Mouse (Mus musculus): ENCODE data around the gene AY761184. TPM values are rescaled to one million over a fixed set of nuclear protein-coding genes. Genes with fewer than 3 reads are reported as not detected.
"Not testable (repeated sequence)": the region's sequence is repeated elsewhere in the genome, so short reads cannot be mapped to it uniquely, and the experiment has no call there.

Gene AY761184
- not detected in 2 replicates for polyA plus RNA-seq (2015; fragmentation: Nextera tagmentation; extraction: Ambion mirVana)

DNA sequence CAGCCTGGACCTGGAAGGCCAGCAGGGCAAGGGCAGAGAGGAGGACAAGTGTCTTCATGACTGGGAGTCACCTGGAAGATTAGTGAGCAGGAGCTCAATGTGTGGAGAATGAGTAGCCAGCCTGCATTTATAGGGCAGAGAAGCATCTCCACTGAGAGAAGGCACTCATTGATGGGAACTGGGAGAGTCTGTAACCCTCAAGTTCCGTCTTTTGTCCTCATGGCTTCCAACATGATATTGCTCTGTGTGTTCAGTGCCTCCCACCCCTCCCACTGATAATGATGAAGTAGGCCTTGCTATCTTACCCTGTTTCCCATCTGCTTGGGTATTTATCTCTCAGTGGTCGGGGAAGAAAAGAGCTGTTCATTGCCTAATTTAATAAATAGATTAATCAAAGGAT lies at the start of gene AY761184:
Gene AY761184 (minus strand): TSS at position 101 of the 400 bp plus-strand sequence.
- not testable (repeated sequence) for H3K9ac ChIP-seq; H3K4me2 ChIP-seq; H3K27ac ChIP-seq (replicated peaks); H3K4me1 ChIP-seq (replicated peaks); H3K9me3 ChIP-seq; H3K36me3 ChIP-seq; H3K27me3 ChIP-seq; ATAC-seq (ENCODE audit: low read depth); H3K4me3 ChIP-seq
- 75% methylated on average over 2 of the region's 2 CpGs for WGBS

DNA sequence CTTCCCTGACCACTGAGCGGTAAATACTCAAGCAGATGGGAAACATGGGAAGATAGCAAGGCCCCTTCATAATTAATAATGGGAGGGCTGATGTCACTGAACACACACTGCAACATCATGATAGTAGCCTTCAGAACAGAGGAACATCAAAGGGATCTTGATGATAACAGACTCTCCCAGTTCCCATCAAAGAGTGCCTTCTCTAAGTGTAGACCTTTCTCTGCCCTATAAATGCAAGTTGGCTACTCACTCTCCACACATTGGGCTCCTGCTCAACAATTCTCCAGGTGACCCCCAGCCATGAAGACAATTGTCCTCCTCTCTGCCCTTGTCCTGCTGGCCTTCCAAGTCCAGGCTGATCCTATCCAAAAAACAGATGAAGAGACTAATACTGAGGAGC lies 37.9 kb downstream of the AY761184 start, which contains the start of gene Defa34:
Gene Defa34 (plus strand): TSS at position 301 of the 400 bp plus-strand sequence.
- H3K27ac ChIP-seq (replicated peaks); H3K4me1 ChIP-seq (replicated peaks); H3K4me3 ChIP-seq; H3K4me2 ChIP-seq; ATAC-seq (ENCODE audit: low read depth); H3K27me3 ChIP-seq; H3K36me3 ChIP-seq; H3K9me3 ChIP-seq; H3K9ac ChIP-seq: not testable (repeated sequence)
- WGBS: 82% methylated on average over 1 of the region's 1 CpGs

DNA sequence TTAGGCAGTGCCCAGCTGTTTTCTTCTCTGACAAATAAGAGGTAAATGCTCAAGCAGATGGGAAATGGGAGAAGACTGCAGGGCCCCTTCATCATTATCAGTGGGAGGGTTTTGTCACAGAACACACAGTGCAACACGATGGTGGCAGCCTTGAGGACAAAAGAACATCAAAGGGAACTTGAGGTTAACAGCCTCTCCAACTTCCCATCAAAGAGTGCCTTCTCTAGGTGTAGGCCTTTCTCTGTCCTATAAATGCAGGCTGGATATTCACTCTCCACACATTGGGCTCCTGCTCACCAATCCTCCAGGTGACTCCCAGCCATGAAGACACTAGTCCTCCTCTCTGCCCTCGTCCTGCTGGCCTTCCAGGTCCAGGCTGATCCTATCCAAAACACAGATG lies 48.0 kb downstream of the AY761184 start, which contains the start of gene Defa17:
Gene Defa17 (plus strand): TSS at position 301 of the 400 bp plus-strand sequence.
- not testable (repeated sequence) for H3K27ac ChIP-seq (replicated peaks); H3K27me3 ChIP-seq; H3K4me1 ChIP-seq (replicated peaks); H3K9me3 ChIP-seq; H3K4me2 ChIP-seq; ATAC-seq (ENCODE audit: low read depth); H3K4me3 ChIP-seq; H3K9ac ChIP-seq; H3K36me3 ChIP-seq
- 88% methylated on average over 1 of the region's 2 CpGs for WGBS

Other genes with a start within 250 kb of the AY761184 start
- not detected in 2 replicates for gene Gm7849, start 247.1 kb downstream of the AY761184 start, polyA plus RNA-seq (2015; fragmentation: Nextera tagmentation; extraction: Ambion mirVana)
- not detected in 2 replicates for gene Defa20, start 194.4 kb downstream of the AY761184 start, polyA plus RNA-seq (2015; fragmentation: Nextera tagmentation; extraction: Ambion mirVana)
- gene Defa32, start 174.6 kb downstream of the AY761184 start, polyA plus RNA-seq (2015; fragmentation: Nextera tagmentation; extraction: Ambion mirVana): not detected in 2 replicates
- gene Defa37, start 138.3 kb downstream of the AY761184 start, polyA plus RNA-seq (2015; fragmentation: Nextera tagmentation; extraction: Ambion mirVana): not detected in 2 replicates
- gene Defa28, start 120.6 kb downstream of the AY761184 start, polyA plus RNA-seq (2015; fragmentation: Nextera tagmentation; extraction: Ambion mirVana): not detected in 2 replicates
- gene Gm7861, start 109.1 kb downstream of the AY761184 start, polyA plus RNA-seq (2015; fragmentation: Nextera tagmentation; extraction: Ambion mirVana): not detected in 2 replicates
- gene Defa26, start 85.5 kb downstream of the AY761184 start, polyA plus RNA-seq (2015; fragmentation: Nextera tagmentation; extraction: Ambion mirVana): not detected in 2 replicates
- not detected in 2 replicates for gene Defa17, start 47.9 kb downstream of the AY761184 start, polyA plus RNA-seq (2015; fragmentation: Nextera tagmentation; extraction: Ambion mirVana)
- gene Defa34, start 37.8 kb downstream of the AY761184 start, polyA plus RNA-seq (2015; fragmentation: Nextera tagmentation; extraction: Ambion mirVana): not detected in 2 replicates
- gene Defa24, start 30.8 kb upstream of the AY761184 start, polyA plus RNA-seq (2015; fragmentation: Nextera tagmentation; extraction: Ambion mirVana): not detected in 2 replicates
- gene Defb50, start 119.9 kb upstream of the AY761184 start, polyA plus RNA-seq (2015; fragmentation: Nextera tagmentation; extraction: Ambion mirVana): not detected in 2 replicates
- gene Defb2, start 136.3 kb upstream of the AY761184 start, polyA plus RNA-seq (2015; fragmentation: Nextera tagmentation; extraction: Ambion mirVana): not detected in 2 replicates
- gene Defb10, start 155.3 kb upstream of the AY761184 start, polyA plus RNA-seq (2015; fragmentation: Nextera tagmentation; extraction: Ambion mirVana): not detected in 2 replicates
- gene Defb9, start 181.8 kb upstream of the AY761184 start, polyA plus RNA-seq (2015; fragmentation: Nextera tagmentation; extraction: Ambion mirVana): not detected in 2 replicates
- 6.7 TPM in 1 of 2 replicates, not detected in the other for gene Defb11, start 202.8 kb upstream of the AY761184 start, polyA plus RNA-seq (2015; fragmentation: Nextera tagmentation; extraction: Ambion mirVana)
- not detected in 2 replicates for gene Defb15, start 229.1 kb upstream of the AY761184 start, polyA plus RNA-seq (2015; fragmentation: Nextera tagmentation; extraction: Ambion mirVana)
- gene Defb35, start 234.7 kb upstream of the AY761184 start, polyA plus RNA-seq (2015; fragmentation: Nextera tagmentation; extraction: Ambion mirVana): not detected in 2 replicates
- not detected in 2 replicates for gene Defb13, start 243.1 kb upstream of the AY761184 start, polyA plus RNA-seq (2015; fragmentation: Nextera tagmentation; extraction: Ambion mirVana)